25 mouse cellular contexts compared by ENCODE assay signal in the genomic region with DNA sequence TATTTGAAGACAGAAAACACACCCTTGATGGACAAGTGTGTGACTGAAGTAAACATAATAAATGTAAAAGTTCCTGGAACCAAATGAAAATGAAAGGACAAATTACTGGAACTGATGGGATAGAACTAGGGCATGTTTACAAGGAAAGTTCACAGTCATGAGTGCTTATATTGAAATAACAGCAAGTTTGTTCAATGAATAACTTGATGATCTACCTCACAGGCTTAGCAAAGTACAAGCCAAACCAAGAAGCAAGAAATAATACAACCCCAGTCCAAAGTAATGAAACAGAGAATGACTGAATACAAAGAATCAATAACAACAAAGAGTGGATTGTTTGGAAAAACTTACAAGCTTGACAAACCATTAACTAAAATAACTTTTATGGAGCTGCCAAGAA. TPM values are rescaled to one million over a fixed set of nuclear protein-coding genes. Genes with fewer than 3 reads are reported as not detected.
"Had no signal": no experiment of that assay in that cellular context is flagged by ENCODE, and none has a peak within 500 bp of the region (broad histone marks: within the 10 kb centered on the region; RNA-seq: fewer than 3 reads in every experiment).

No protein-coding gene starts in this region.

- H3K4me2 ChIP-seq: lung, embryonic 15.5 days; midbrain, embryonic 11.5 days; midbrain, embryonic 13.5 days; midbrain, embryonic 15.5 days; neural tube, embryonic 12.5 days; stomach, embryonic 15.5 days had no signal

- H3K4me1 ChIP-seq: lung, embryonic 15.5 days; megakaryocyte, embryonic 14.5 days; midbrain, embryonic 13.5 days; midbrain, embryonic 15.5 days; neural tube, embryonic 12.5 days; stomach, embryonic 15.5 days had no signal

- ATAC-seq: lung, postnatal 0 days; midbrain, embryonic 13.5 days; midbrain, embryonic 15.5 days had no signal

- H3K36me3 ChIP-seq: lung, embryonic 15.5 days; midbrain, embryonic 13.5 days; midbrain, embryonic 15.5 days; neural tube, embryonic 12.5 days; stomach, embryonic 15.5 days had no signal

- H3K27me3 ChIP-seq: lung, embryonic 15.5 days; megakaryocyte, embryonic 14.5 days; midbrain, embryonic 13.5 days; midbrain, embryonic 15.5 days; neural tube, embryonic 12.5 days; stomach, embryonic 15.5 days had no signal

- H3K27ac ChIP-seq: lung, embryonic 15.5 days; macrophage; midbrain, embryonic 13.5 days; midbrain, embryonic 15.5 days; neural tube, embryonic 12.5 days; stomach, embryonic 15.5 days; stomach, postnatal 0 days had no signal

- DNase-seq: lung, adult 2 months; lung, postnatal 14 days; lung, postnatal 36 days; right cerebral cortex, postnatal 14 days; thymus, adult 2 months; thymus, postnatal 25 days; thymus, postnatal 4 days had no signal

- H3K9me3 ChIP-seq: lung, embryonic 15.5 days; megakaryocyte, embryonic 14.5 days; midbrain, embryonic 13.5 days; midbrain, embryonic 15.5 days; neural tube, embryonic 12.5 days; stomach, embryonic 15.5 days had no signal

- H3K4me3 ChIP-seq: lung, embryonic 15.5 days; megakaryocyte, embryonic 14.5 days; midbrain, embryonic 13.5 days; midbrain, embryonic 15.5 days; neural tube, embryonic 12.5 days; stomach, embryonic 15.5 days had no signal

- H3K9ac ChIP-seq: lung, embryonic 15.5 days; midbrain, embryonic 13.5 days; midbrain, embryonic 15.5 days; neural tube, embryonic 12.5 days; stomach, embryonic 15.5 days had no signal

RNA-seq across cellular contexts. Expression of a gene that starts 56.2 kb away (rescaled TPM):
- total RNA-seq: megakaryocyte progenitor cell, adult 5-6 weeks; midbrain, postnatal 0 days; monocyte, adult 5-6 weeks; neutrophil, adult 5-6 weeks had no signal
- polyA plus RNA-seq: lung, adult 2 months; lung, embryonic 15.5 days; macrophage; midbrain, embryonic 11.5 days; midbrain, embryonic 15.5 days; midbrain, postnatal 0 days; neural tube, embryonic 12.5 days; neural tube, embryonic 14.5 days; spleen, adult 2 months; stomach, embryonic 15.5 days; testis, adult 2 months; thymus, adult 2 months; urinary bladder, adult 2 months had no signal
